Mouse (Mus musculus) intestine, postnatal 0 days (tissue): ENCODE results near the gene B3gnt6. TPM values are rescaled to one million over a fixed set of nuclear protein-coding genes. Genes with fewer than 3 reads are reported as not detected.

Experiments used
- ATAC-seq: fragments of 200-750 bp; cut with Nextera tagmentation; 2 replicates; pipeline ENCODE4 v1.8.0; 2017; ENCODE audit warnings: mild to moderate bottlenecking, moderate TSS enrichment, moderate library complexity
- H3K27ac ChIP-seq: fragments of 300-500 bp; sonication (generic); 2 replicates; pipeline ENCODE4 v1.5.1; 2014; ENCODE audit warnings: mild to moderate bottlenecking, low read depth, low read length, moderate library complexity
- H3K27me3 ChIP-seq: fragments of 300-500 bp; sonication (generic); replicated peaks from 2 replicates; pipeline ENCODE4 v1.6.1; 2014; ENCODE audit warnings: low read length, mixed read lengths; ENCODE audit not compliant: control insufficient read depth, insufficient read depth
- H3K36me3 ChIP-seq: fragments of 300-500 bp; sonication (generic); 2 replicates; pipeline ENCODE4 v1.6.1; 2014; ENCODE audit warnings: mild to moderate bottlenecking, moderate library complexity; ENCODE audit not compliant: control insufficient read depth, insufficient read depth
- H3K4me1 ChIP-seq: fragments of 300-500 bp; sonication (generic); replicated peaks from 2 replicates; pipeline ENCODE4 v1.6.1; 2014; ENCODE audit warnings: antibody characterized with exemption, low read length, mixed read lengths; ENCODE audit not compliant: control insufficient read depth, insufficient read depth
- H3K4me2 ChIP-seq: fragments of 300-500 bp; sonication (generic); replicated peaks from 2 replicates; pipeline ENCODE4 v1.6.1; 2014; ENCODE audit warnings: low read depth, mild to moderate bottlenecking, moderate library complexity
- H3K4me3 ChIP-seq: fragments of 300-500 bp; sonication (generic); 2 replicates; pipeline ENCODE4 v1.5.1; 2014; ENCODE audit warnings: low read depth, low read length
- H3K9ac ChIP-seq: fragments of 300-500 bp; sonication (generic); 2 replicates; pipeline ENCODE4 v1.6.1; 2014; ENCODE audit warnings: mild to moderate bottlenecking, low read depth, low read length
- H3K9me3 ChIP-seq: fragments of 300-500 bp; sonication (generic); 2 replicates; pipeline ENCODE4 v1.6.1; 2016; ENCODE audit warnings: mixed run types; ENCODE audit not compliant: control insufficient read depth
- CTCF ChIP-seq: sonication (generic); IDR thresholded peaks from 2 replicates; pipeline ENCODE4 v1.5.1; 2016; ENCODE audit warnings: low read depth, mild to moderate bottlenecking, control low read depth, antibody characterized with exemption, moderate library complexity
- WGBS: fragments of 180-500 bp; shearing (Covaris S2); extraction: QIAGEN DNeasy Blood & Tissue Kit; methylation state at CpG from one replicate; pipeline ENCODE4 v1.1.7; 2014; 5-methylcytosine and 5-hydroxymethylcytosine counted together
- polyA plus RNA-seq: library from polyadenylated mRNA; unstranded; fragments of >200 nt; fragmentation: Nextera tagmentation; extraction: Ambion mirVana; gene quantifications from 2 replicates; pipeline ENCODE4 v1.2.1, GENCODE M21; 2015

Gene B3gnt6
- polyA plus RNA-seq, 1 experiment from 2014 or later, result 0.21 TPM

DNA sequence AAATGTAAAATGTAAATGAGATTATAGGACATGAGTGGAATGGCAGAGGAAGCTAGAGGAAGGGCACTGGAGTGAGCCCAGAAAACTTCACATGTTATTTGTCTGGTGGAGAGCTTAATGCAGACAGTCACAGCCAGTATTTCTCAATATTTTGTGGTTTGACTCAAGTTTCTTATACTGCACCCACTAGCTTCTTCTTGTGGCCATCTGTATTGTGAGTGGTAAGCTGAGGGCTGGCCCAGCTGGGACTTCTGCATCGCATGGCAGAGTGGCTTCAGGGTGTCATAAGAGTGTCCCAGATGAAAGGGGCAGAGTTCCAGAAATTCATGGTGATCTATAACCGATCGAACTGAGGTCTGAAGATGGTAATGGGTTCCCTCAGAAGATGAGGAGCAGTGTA is 1.1 kb upstream of the B3gnt6 start:
- H3K9me3 ChIP-seq, result no peaks in the 10 kb centered on the region
- no peak overlapping the region for H3K9ac ChIP-seq
- H3K4me1 ChIP-seq, result no peaks in the 10 kb centered on the region
- TF ChIP-seq CTCF, result no peak
- 87% methylated on average over 3 of the region's 3 CpGs for WGBS
- H3K4me3 ChIP-seq, result no peak overlapping the region
- no peak overlapping the region for H3K27ac ChIP-seq
- no peaks in the 10 kb centered on the region for H3K36me3 ChIP-seq
- H3K4me2 ChIP-seq, result no peak overlapping the region
- no peaks in the 10 kb centered on the region for H3K27me3 ChIP-seq
- no peak for ATAC-seq

DNA sequence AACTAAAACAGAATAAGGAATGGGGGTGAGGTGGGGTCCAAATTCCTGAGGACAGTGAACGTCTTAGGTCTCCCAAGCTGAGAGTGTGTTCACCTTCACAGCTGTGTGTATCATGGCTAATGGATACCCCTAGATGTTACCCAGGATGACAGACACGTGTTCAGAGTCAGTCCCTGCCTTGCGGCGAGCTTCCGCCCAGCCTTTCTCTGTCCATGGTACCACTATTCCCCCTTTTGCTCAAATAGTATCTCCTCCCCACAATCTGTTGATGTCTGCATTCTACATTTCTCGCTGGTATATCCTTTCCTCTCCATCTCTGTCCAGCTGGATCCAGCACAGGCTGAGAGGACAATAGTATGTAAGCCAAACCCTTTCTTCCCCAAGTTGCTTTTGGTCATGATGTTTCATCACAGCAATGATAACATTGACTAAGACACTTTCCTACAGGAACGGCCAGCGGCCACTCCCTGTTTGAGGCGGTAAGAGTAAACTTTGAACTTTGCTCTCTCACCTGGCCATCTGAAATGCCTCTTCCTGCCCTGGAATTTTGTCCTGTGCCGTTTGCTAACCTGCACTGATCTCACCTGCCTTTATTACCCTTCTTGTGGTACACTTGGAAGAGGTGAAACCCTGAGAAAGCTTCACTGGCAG is 4.0 kb downstream of the B3gnt6 start:
- 19% methylated on average over 10 of the region's 10 CpGs for WGBS
- no peak for TF ChIP-seq CTCF
- Histone ChIP-seq H3K27ac (no peak overlapping the region), H3K36me3 (no peaks in the 10 kb centered on the region), H3K9me3 (no peaks in the 10 kb centered on the region), H3K9ac (no peak overlapping the region), H3K4me3 (no peak overlapping the region), H3K4me2 (no peak overlapping the region), H3K27me3 (peaks cover 24% of the 10 kb centered on the region; the same call in 1 of the 2 replicates), H3K4me1 (peaks cover 14% of the 10 kb centered on the region)
- ATAC-seq, result peak; percentile 75

DNA sequence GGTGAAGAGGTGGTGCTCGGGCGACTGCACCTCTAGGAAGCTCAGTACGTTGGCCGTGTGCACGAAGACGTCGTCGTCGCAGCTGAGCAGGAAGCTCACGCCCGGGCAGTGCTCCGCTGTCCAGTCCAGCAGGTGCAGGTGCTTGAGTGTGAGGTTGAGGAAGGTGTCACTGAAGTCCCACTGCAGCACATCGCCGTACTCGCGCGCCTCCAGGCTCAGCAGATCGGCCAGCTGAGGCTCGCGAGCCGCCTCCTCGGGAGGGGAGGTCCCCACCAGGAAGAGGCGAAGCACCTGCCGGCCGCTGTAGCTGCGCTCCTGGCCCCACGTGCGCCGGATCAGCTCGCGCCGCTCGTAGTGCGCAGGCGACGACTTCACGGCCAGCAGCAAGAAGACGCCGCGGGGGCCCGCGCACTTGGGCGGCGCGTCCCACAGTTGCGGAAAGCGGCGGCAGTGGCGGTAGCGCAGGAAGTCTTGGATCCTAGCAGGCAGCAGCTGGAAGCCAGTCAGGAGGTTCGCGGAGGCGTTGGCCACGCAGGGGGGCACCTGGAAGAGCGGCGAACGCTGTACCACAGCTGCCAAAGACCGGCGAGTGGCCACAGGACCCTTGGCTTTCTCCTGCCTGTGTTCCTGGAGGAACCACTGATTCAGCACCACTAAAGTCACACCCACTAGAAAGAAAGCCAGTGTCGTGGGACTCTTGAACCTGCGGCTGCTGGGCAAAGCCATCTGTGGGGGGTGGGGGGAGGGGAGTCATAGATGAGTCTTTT is 5.1 kb downstream of the B3gnt6 start:
- H3K4me2 ChIP-seq, result peak overlapping the region; percentile 65
- no peak overlapping the region for H3K27ac ChIP-seq
- H3K4me3 ChIP-seq, result peak overlapping the region; percentile 29
- 1% methylated on average over 61 of the region's 61 CpGs for WGBS
- no peak for TF ChIP-seq CTCF
- no peaks in the 10 kb centered on the region for H3K36me3 ChIP-seq
- no peak overlapping the region; the same call in 1 of the 2 replicates for H3K9ac ChIP-seq
- H3K27me3 ChIP-seq, result peaks cover 24% of the 10 kb centered on the region; the same call in 1 of the 2 replicates
- no peaks in the 10 kb centered on the region for H3K9me3 ChIP-seq
- peak; percentile 19 for ATAC-seq
- peaks cover 14% of the 10 kb centered on the region for H3K4me1 ChIP-seq

DNA sequence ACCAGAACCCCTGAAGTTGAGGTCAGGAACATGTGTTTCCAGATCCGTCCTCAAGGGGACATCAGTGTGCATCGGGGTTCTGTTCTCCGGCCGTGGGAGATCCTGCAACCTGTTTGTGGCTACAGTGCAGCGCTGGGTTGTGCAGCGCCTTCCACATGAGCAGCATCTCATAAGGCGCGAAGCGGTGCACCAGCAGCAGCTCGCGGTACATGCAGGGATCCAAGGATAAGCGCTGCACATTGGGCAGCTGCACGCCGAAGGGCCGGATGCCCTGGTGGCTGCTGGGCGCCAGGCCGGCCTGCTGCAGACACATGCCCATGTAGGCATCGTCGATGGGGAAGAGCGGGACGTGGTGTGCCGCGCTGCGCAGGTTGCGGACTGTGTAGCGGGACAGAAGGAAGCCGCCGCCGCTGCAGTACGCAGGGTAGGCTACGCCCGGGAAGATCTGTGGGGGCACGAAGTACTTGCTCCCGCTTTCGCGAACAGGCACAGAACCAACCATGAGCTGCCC is 5.7 kb downstream of the B3gnt6 start:
- peak; percentile 22 for ATAC-seq
- TF ChIP-seq CTCF, result peak; percentile 73
- peaks cover 24% of the 10 kb centered on the region; the same call in 1 of the 2 replicates for H3K27me3 ChIP-seq
- no peaks in the 10 kb centered on the region for H3K36me3 ChIP-seq
- H3K4me1 ChIP-seq, result peaks cover 14% of the 10 kb centered on the region
- H3K27ac ChIP-seq, result no peak overlapping the region
- 3% methylated on average over 36 of the region's 36 CpGs for WGBS
- H3K4me3 ChIP-seq, result peak overlapping the region; percentile 29
- H3K9ac ChIP-seq, result no peak overlapping the region; the same call in 1 of the 2 replicates
- H3K9me3 ChIP-seq, result no peaks in the 10 kb centered on the region
- H3K4me2 ChIP-seq, result peak overlapping the region; percentile 65

DNA sequence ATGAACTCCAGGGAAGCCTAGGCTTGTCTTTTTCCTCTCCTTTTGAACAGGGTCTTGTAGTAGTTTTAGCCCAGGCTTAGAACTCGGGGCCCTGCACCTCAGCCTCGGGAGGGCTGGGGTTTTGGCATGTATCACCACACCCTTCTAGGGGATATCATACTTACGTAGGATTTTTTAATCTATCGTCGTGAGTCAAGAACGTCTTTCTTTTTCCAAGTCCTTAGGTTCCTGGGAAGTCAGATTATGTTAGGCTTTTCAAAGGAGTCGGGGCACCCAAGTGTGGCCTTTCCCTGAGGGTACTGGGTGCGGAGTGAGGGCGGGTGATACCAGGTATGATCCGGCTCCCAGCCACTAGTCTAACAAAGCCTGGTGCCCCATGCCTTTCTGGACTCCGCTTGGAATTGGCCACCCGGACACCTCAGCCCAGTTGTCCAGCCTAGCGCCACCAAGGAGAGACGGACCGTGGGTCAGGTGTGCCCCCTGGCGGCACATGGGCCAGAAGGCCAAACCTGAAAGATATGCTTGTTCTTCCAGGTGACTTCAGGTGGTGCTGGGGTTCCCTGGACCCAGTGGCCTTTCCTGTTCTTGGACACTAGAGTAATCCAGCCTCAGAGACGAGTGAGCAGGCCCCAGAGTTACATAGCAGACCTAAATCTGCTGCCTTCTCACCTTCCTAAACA is 7.6 kb downstream of the B3gnt6 start:
- WGBS, result 64% methylated on average over 17 of the region's 17 CpGs
- ATAC-seq, result no peak
- Histone ChIP-seq H3K27me3 (peaks cover 24% of the 10 kb centered on the region; the same call in 1 of the 2 replicates), H3K4me3 (no peak overlapping the region), H3K9me3 (no peaks in the 10 kb centered on the region), H3K4me2 (no peak overlapping the region), H3K4me1 (peaks cover 14% of the 10 kb centered on the region), H3K9ac (no peak overlapping the region), H3K36me3 (no peaks in the 10 kb centered on the region), H3K27ac (no peak overlapping the region)
- peak; percentile 83 for TF ChIP-seq CTCF

DNA sequence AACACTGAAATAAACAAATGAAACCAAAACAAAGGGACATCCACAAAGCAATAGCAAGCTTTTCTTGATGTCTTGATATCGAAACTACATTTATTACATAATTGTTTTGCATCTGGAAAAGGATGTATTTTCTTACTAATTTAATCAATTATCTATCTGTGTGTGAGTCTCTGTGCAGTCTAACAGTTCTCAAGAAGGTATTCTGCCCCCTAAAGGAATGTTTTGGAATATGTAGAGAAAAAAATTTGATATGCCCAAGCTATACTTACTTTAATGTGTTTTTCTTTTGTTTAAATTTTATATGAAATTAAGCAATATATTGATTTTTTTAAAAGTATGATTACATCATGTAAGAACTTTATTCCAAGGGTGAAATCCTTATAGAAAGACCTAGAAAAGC is 8.7 kb downstream of the B3gnt6 start:
- ATAC-seq, result no peak
- H3K4me2 ChIP-seq, result no peak overlapping the region
- H3K27ac ChIP-seq, result no peak overlapping the region
- peaks cover 14% of the 10 kb centered on the region for H3K4me1 ChIP-seq
- no peaks in the 10 kb centered on the region for H3K9me3 ChIP-seq
- H3K27me3 ChIP-seq, result peaks cover 24% of the 10 kb centered on the region; the same call in 1 of the 2 replicates
- H3K9ac ChIP-seq, result no peak overlapping the region
- no peaks in the 10 kb centered on the region for H3K36me3 ChIP-seq
- no peak overlapping the region for H3K4me3 ChIP-seq
- TF ChIP-seq CTCF, result peak; percentile 50
- 90% methylated on average over 1 of the region's 1 CpGs for WGBS
